Comparison of ENCODE assay signal across 21 mouse cellular contexts in genomic region chr11:102765416-102765815, GRCm38 (mm10). TPM values are rescaled to one million over a fixed set of nuclear protein-coding genes. Genes with fewer than 3 reads are reported as not detected.
A peak's percentile ranks its signal among the peaks of the same experiment; 100 is the strongest.
DNase-seq lines count a peak whose midpoint lies in the region; ATAC-seq lines count a peak whose summit lies in the region.
"Had no signal": no experiment of that assay in that cellular context is flagged by ENCODE, and none has a peak within 500 bp of the region (broad histone marks: within the 10 kb centered on the region; RNA-seq: fewer than 3 reads in every experiment).

No protein-coding gene starts in this region.

- peaks cover 40% of the 10 kb centered on the region for H3K27me3 ChIP-seq in heart, embryonic 13.5 days (replicated peaks)
- H3K27me3 ChIP-seq: forebrain, embryonic 15.5 days; Patski had no signal

- H3K4me2 ChIP-seq in heart, embryonic 13.5 days: no peak overlapping the region
- H3K4me2 ChIP-seq: embryonic facial prominence, embryonic 12.5 days; forebrain, embryonic 15.5 days; heart, embryonic 15.5 days; hindbrain, embryonic 12.5 days; intestine, embryonic 15.5 days had no signal

- 0 out of 2 replicates have a peak overlapping the region, but pooled peaks have one; percentile 19 for H3K9ac ChIP-seq in heart, embryonic 13.5 days
- H3K9ac ChIP-seq: embryonic facial prominence, embryonic 12.5 days; forebrain, embryonic 15.5 days; heart, embryonic 15.5 days; hindbrain, embryonic 12.5 days; intestine, embryonic 15.5 days had no signal

- intact Hi-C loops in heart, postnatal 10 days (cut with DNase I): no loop called here

- no peak overlapping the region for H3K4me3 ChIP-seq in heart, embryonic 13.5 days
- H3K4me3 ChIP-seq: embryonic facial prominence, embryonic 12.5 days; forebrain, embryonic 15.5 days; heart, embryonic 10.5 days; heart, embryonic 15.5 days; hindbrain, embryonic 12.5 days; intestine, embryonic 15.5 days had no signal

- ATAC-seq in heart, embryonic 13.5 days (ENCODE audit: extremely low read depth, insufficient number of reproducible peaks, low FRiP score, low TSS enrichment): no peak
- ATAC-seq: activated CD4-positive, CD25-positive, alpha-beta regulatory T cell, adult 4 months; forebrain, embryonic 15.5 days; intestine, embryonic 15.5 days; Patski had no signal

- H3K9me3 ChIP-seq in heart, embryonic 13.5 days: no peaks in the 10 kb centered on the region
- H3K9me3 ChIP-seq: embryonic facial prominence, embryonic 12.5 days; forebrain, embryonic 15.5 days; heart, embryonic 10.5 days; heart, embryonic 15.5 days; hindbrain, embryonic 12.5 days; intestine, embryonic 15.5 days had no signal

- peaks cover 35% of the 10 kb centered on the region for H3K4me1 ChIP-seq in heart, embryonic 13.5 days

- DNase-seq in heart, postnatal 10 days: no peak
- peak; percentile 3 for DNase-seq in right cerebral cortex, postnatal 14 days
- DNase-seq in right cerebral cortex, postnatal 10 days (ENCODE audit: low spot score in 2 of 2): no peak
- DNase-seq in cerebellum, adult 8-10 months: peak; percentile 37
- DNase-seq in cerebellum, postnatal 14 days: peak; percentile 32 to 38
- no peak for DNase-seq in B cell, adult 2 months
- no peak for DNase-seq in spleen, postnatal 10 days (ENCODE audit: low spot score in 2 of 2)
- DNase-seq: adrenal gland, postnatal 14 days; gastrocnemius, postnatal 10 days; heart, adult 18-20 months; kidney, adult 18-20 months had no signal

- 76% methylated on average over 5 of the region's 5 CpGs for WGBS in heart, embryonic 13.5 days

- no peak overlapping the region for H3K27ac ChIP-seq in heart, embryonic 13.5 days (replicated peaks)
- H3K27ac ChIP-seq: embryonic facial prominence, embryonic 12.5 days; forebrain, embryonic 15.5 days; heart, embryonic 10.5 days; heart, embryonic 15.5 days; hindbrain, embryonic 12.5 days; intestine, embryonic 15.5 days had no signal

- no peaks in the 10 kb centered on the region for H3K36me3 ChIP-seq in heart, embryonic 13.5 days
- H3K36me3 ChIP-seq: embryonic facial prominence, embryonic 12.5 days; forebrain, embryonic 15.5 days; heart, embryonic 10.5 days; heart, embryonic 15.5 days; hindbrain, embryonic 12.5 days; intestine, embryonic 15.5 days had no signal

RNA-seq across cellular contexts. Expression of gene Adam11, which starts 4.2 kb away (rescaled TPM):
- polyA plus RNA-seq in heart, embryonic 13.5 days (2015; fragmentation: Nextera tagmentation; extraction: Ambion mirVana): 6.7 and 7.3 TPM in 2 replicates
- total RNA-seq in heart, postnatal 10 days (2021): 1 to 10 TPM; 5.8 TPM
- polyA plus RNA-seq: activated CD4-positive, CD25-positive, alpha-beta regulatory T cell, adult 4 months had no signal

RNA-seq across cellular contexts. Expression of gene Gjc1, which starts 54.1 kb away (rescaled TPM):
- polyA plus RNA-seq in heart, embryonic 13.5 days (2015; fragmentation: Nextera tagmentation; extraction: Ambion mirVana): 46.5 and 50.3 TPM in 2 replicates
- 10 to 100 TPM; 57.7 to 74.8 TPM for total RNA-seq in heart, postnatal 10 days (2021)
- total RNA-seq: MEL had no signal

Comparison
In these comparisons a context has a peak if more than half of its experiments do, and no peak if none do; other contexts are left out.
1. DNase-seq: peak in right cerebral cortex, postnatal 14 days (single experiment), cerebellum, adult 8-10 months (single experiment) and cerebellum, postnatal 14 days (2 of 2); none in heart, postnatal 10 days (0 of 2), right cerebral cortex, postnatal 10 days (0 of 2), B cell, adult 2 months (0 of 2) and spleen, postnatal 10 days (0 of 2).